Mouse (Mus musculus): ENCODE measurements around the gene Zfp428.

Zfp428 gene

GRCm38 (mm10) chr7:24522805-24523204 lies 16.0 kb downstream of the Zfp428 start:
- DNase-seq (ENCODE audit: low spot score), result no peak

GRCm38 (mm10) chr7:24523723-24524122 lies 16.9 kb downstream of the Zfp428 start:
- DNase-seq (ENCODE audit: low spot score), result no peak

- DNase-seq (ENCODE audit: low spot score), result no peak
Measured at GRCm38 (mm10) chr7:24524978-24525377, 18.2 kb downstream of the Zfp428 start.

- DNase-seq (ENCODE audit: low spot score), result no peak
Measured at GRCm38 (mm10) chr7:24525686-24526420, 19.0 kb downstream of the Zfp428 start.

GRCm38 (mm10) chr7:24528861-24529260 lies 22.1 kb downstream of the Zfp428 start:
- no peak for DNase-seq (ENCODE audit: low spot score)

- no peak for DNase-seq (ENCODE audit: low spot score)
Measured at GRCm38 (mm10) chr7:24529580-24529979, 22.8 kb downstream of the Zfp428 start.

DNA sequence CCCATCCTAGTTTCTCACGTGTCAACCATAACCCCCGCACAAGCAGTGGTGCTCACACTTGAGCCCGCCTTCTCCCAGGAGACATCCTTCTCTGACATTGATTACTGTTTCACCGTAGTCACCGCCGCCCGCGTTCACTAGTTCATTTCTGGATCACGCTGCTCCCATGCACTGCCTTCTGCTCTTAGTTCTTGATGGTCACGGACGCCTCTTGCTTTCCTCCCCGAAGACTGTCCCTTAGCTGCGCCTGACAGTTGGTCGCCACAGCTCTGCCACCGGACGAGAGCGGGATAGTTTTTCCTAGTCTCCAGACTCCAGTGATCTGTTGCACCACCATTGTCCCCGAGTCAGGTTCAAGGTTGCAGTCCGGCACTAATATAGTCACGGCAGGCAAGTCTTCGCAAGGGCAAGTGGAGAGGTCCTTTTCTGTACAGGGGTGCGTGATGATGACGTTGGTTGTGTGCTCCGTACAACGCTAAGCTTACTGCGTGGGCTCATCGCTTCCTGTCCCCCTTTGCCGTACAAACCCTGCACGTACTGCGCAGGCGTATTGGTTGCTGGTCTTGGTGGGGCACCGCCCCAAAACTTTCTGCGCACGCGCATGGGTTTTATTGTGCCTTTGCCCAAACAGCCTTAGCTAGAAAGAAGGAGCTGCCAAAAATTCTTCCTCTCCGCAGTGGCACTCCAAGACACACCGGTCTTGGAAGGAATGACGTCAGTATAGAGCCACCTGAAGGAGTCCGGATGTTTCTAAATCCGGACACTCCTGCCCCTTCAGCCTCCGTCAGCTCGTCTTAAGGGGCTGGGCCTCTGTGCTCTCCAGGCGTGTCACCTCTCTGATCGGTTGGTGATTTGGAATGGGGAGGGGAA lies 23.5 kb downstream of the Zfp428 start, which contains the start of gene Irgq:
Irgq (plus strand) TSS at position 628 of the 870 bp plus-strand sequence.
- DNase-seq (ENCODE audit: low spot score), result peak; percentile 97

DNA sequence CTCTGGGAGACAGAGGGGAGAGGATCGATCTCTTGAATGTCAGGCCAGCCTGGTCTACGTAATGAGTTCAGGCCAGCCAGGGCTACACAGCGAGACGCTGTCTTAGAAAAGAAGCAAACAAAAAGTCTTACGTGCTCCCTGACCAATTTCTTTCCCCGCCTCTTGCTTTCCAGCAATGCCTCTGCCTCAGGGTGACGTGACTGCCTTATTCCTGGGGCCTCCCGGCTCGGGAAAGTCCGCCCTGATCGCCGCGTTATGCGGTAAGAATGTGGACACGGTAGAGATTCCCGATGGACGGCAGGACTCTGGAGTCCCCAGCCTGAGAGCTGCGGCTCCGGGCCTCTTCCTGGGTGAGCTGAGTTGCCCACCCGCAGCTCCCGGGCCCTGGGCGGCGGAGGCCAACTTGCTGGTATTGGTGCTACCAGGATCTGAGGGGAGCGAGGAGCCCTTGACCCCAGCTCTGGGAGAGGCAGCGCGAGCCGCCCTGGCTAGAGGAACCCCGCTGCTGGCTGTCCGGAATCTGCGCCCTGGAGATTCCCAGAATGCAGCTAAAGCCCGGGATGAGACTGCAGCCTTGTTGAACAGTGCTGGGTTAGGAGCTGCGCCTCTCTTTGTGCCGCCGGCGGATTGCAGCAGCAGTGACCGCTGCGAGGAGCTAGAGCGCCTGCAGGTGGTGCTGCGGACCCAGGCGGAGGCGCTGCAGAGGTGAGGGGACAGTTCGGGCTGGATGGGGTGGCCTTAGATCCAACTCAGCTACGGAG lies 24.6 kb downstream of the Zfp428 start:
- peak; percentile 71 for DNase-seq (ENCODE audit: low spot score)

GRCm38 (mm10) chr7:24533031-24533571 lies 26.3 kb downstream of the Zfp428 start:
- DNase-seq (ENCODE audit: low spot score), result no peak

DNA sequence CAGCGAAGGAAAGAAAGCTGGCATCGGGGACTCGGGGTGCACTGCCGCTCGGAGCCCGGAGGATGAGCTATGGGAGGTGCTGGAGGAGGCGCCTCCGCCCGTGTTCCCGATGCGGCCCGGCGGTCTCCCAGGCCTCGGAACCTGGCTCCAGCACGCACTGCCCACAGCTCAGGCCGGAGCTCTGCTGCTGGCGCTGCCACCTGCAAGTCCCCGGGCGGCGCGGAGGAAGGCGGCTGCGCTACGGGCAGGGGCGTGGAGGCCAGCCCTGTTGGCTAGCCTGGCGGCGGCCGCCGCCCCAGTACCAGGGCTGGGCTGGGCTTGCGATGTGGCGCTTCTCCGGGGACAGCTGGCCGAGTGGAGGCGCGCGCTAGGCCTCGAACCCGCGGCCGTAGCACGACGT lies 27.0 kb downstream of the Zfp428 start:
- no peak for DNase-seq (ENCODE audit: low spot score)

GRCm38 (mm10) chr7:24534301-24534700 lies 27.5 kb downstream of the Zfp428 start:
- DNase-seq (ENCODE audit: low spot score), result no peak

- DNase-seq (ENCODE audit: low spot score), result no peak
Measured at GRCm38 (mm10) chr7:24537081-24537480, 30.3 kb downstream of the Zfp428 start.

GRCm38 (mm10) chr7:24537591-24537990 lies 30.8 kb downstream of the Zfp428 start:
- no peak for DNase-seq (ENCODE audit: low spot score)

- DNase-seq (ENCODE audit: low spot score), result no peak
Measured at GRCm38 (mm10) chr7:24538154-24538553, 31.3 kb downstream of the Zfp428 start.

DNA sequence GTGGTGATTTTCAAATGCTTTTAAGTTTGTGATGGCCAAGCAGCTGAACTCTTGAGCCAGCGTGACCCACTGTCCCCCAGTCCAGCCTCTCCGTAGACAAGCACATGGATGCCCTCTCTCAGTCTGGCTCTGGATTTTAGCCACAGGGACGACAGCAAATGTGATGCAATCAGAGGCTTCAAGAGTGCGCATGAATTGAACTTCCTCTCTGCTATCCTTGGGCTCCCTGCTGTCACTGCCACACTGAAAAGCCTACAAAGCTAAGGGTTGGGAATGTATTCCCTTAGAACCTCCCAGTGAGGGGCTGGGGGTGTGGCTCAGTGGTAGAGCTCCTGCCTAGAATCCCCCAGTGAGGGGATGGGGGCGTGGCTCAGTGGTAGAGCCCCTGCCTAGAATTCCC lies 31.9 kb downstream of the Zfp428 start:
- no peak for DNase-seq (ENCODE audit: low spot score)

- DNase-seq (ENCODE audit: low spot score), result no peak
Measured at GRCm38 (mm10) chr7:24539686-24540085, 32.9 kb downstream of the Zfp428 start.

DNA sequence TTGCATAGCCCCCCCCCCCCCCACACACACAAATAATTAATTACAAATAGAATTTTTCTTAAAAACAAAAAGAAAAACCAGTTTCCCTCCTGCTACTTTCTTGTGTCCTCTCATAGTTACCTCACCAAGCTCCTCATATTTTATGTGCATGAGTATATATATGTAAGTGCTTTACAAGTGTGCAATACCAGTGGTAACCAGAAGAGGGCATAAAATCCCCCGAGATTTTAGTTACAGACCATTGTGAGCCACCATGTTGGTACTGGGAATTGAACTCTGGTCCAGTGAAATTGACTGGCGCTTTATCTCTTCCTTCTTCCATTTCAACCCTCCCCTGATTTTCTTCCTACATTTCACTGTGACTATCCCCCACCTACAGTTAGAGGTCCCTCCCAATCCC lies 37.7 kb downstream of the Zfp428 start:
- DNase-seq (ENCODE audit: low spot score), result no peak

GRCm38 (mm10) chr7:24546068-24546614 lies 39.3 kb downstream of the Zfp428 start, which contains the start of the genes Pinlyp and Xrcc1:
Pinlyp (minus strand) TSS chr7:24546118.
Xrcc1 (plus strand) TSS chr7:24546289.
- DNase-seq (ENCODE audit: low spot score), result no peak

DNA sequence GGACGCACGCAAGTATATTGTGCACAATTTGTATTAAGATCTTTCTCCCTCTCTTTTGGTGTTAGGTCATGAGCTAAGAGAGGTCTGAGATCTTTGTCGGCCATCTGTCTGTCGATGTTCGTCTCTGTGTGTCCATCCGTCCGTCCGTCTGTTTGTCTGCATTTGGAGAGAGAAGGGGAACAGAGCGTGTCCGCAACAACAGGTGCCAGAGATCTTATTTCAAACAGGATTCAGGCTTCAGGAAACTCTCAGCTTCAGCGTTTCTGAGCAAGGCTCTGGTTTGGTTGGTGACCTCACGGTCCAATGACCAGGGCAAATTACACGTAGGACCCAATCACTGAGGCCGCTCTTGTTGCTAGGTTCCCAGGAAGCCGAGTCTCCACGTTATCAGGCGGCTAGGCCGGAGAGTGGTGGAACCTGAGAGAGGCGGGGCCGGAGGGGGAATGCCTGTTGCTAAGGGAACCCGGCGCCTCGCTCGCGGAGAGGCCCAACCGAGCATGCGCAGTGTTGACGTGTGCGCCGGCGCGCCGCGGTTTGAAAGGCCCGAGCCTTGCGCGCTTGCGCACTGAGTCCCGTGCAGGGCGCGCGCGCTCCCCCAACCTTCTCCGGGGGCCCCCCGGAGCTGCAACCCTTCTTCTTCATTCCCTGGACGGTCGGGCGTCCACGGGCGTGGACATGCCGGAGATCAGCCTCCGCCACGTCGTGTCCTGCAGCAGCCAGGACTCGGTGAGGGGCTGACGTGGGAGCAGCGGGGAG lies 40.0 kb downstream of the Zfp428 start:
- peak; percentile 99 for DNase-seq (ENCODE audit: low spot score)

- no peak for DNase-seq (ENCODE audit: low spot score)
Measured at GRCm38 (mm10) chr7:24547534-24548036, 40.8 kb downstream of the Zfp428 start.
